Mouse (Mus musculus) intestine, embryonic 15.5 days (tissue): ENCODE results near the gene Tenm2. TPM values are rescaled to one million over a fixed set of nuclear protein-coding genes. Genes with fewer than 3 reads are reported as not detected.

ENCODE experiments used
- ATAC-seq: fragments of 200-750 bp; cut with Nextera tagmentation; 2 replicates; pipeline ENCODE4 v1.8.0; 2017; ENCODE audit warnings: moderate TSS enrichment, moderate library complexity
- H3K27ac ChIP-seq: fragments of 300-500 bp; sonication (generic); 2 replicates; pipeline ENCODE4 v1.5.1; 2015; ENCODE audit warnings: mild to moderate bottlenecking, inconsistent platforms
- H3K27me3 ChIP-seq: fragments of 300-500 bp; sonication (generic); replicated peaks from 2 replicates; pipeline ENCODE4 v1.6.1; 2015; ENCODE audit warnings: inconsistent platforms
- H3K36me3 ChIP-seq: fragments of 300-500 bp; sonication (generic); 2 replicates; pipeline ENCODE4 v1.6.1; 2015; ENCODE audit warnings: inconsistent platforms
- H3K4me1 ChIP-seq: fragments of 300-500 bp; sonication (generic); replicated peaks from 2 replicates; pipeline ENCODE4 v1.6.1; 2015; ENCODE audit warnings: inconsistent platforms
- H3K4me2 ChIP-seq: fragments of 300-500 bp; sonication (generic); replicated peaks from 2 replicates; pipeline ENCODE4 v1.6.1; 2015; ENCODE audit warnings: mild to moderate bottlenecking, inconsistent platforms
- H3K4me3 ChIP-seq: fragments of 300-500 bp; sonication (generic); replicated peaks from 2 replicates; pipeline ENCODE4 v1.5.1; 2015; ENCODE audit warnings: inconsistent platforms
- H3K9ac ChIP-seq: fragments of 300-500 bp; sonication (generic); 2 replicates; pipeline ENCODE4 v1.6.1; 2015; ENCODE audit warnings: inconsistent platforms
- H3K9me3 ChIP-seq: fragments of 300-500 bp; sonication (generic); 2 replicates; pipeline ENCODE4 v1.6.1; 2016; ENCODE audit warnings: inconsistent platforms
- WGBS: fragments of 180-500 bp; shearing (Covaris S2); methylation state at CpG from one replicate; pipeline ENCODE4 v1.1.7; 2015; 5-methylcytosine and 5-hydroxymethylcytosine counted together
- polyA plus RNA-seq: library from polyadenylated mRNA; unstranded; fragments of >200 nt; fragmentation: Nextera tagmentation; extraction: Ambion mirVana; gene quantifications from 2 replicates; pipeline ENCODE4 v1.2.1, GENCODE M21; 2015

Tenm2 gene
- polyA plus RNA-seq, 1 experiment from 2014 or later, result 0.65 TPM

GRCm38 (mm10) chr11:35968291-35968690 is 1267.5 kb downstream of the Tenm2 start:
- no peak overlapping the region for H3K4me2 ChIP-seq
- no peak overlapping the region for H3K4me3 ChIP-seq
- H3K9me3 ChIP-seq, result no peaks in the 10 kb centered on the region
- H3K27ac ChIP-seq, result no peak overlapping the region
- H3K27me3 ChIP-seq, result no peaks in the 10 kb centered on the region
- WGBS, result 88% methylated on average over 10 of the region's 10 CpGs
- no peaks in the 10 kb centered on the region for H3K36me3 ChIP-seq
- H3K4me1 ChIP-seq, result 0 out of 2 replicates have a peak, but pooled peaks cover 6% of the 10 kb centered on the region
- ATAC-seq, result no peak
- no peak overlapping the region for H3K9ac ChIP-seq

GRCm38 (mm10) chr11:35963981-35964549 is 1271.7 kb downstream of the Tenm2 start:
- Histone ChIP-seq H3K4me2 (peak overlapping the region; percentile 28; the same call in 1 of the 2 replicates), H3K27me3 (no peaks in the 10 kb centered on the region), H3K9me3 (no peaks in the 10 kb centered on the region), H3K36me3 (no peaks in the 10 kb centered on the region), H3K27ac (peak overlapping the region; percentile 81), H3K4me3 (no peak overlapping the region), H3K9ac (no peak overlapping the region), H3K4me1 (0 out of 2 replicates have a peak, but pooled peaks cover 9% of the 10 kb centered on the region)
- peak; percentile 88 for ATAC-seq
- 43% methylated on average over 9 of the region's 9 CpGs for WGBS

- no peaks in the 10 kb centered on the region for H3K27me3 ChIP-seq
- H3K36me3 ChIP-seq, result no peaks in the 10 kb centered on the region
- peak overlapping the region; percentile 28; the same call in 1 of the 2 replicates for H3K4me2 ChIP-seq
- H3K4me3 ChIP-seq, result no peak overlapping the region
- H3K9me3 ChIP-seq, result no peaks in the 10 kb centered on the region
- peak; percentile 77 for ATAC-seq
- 33% methylated on average over 2 of the region's 2 CpGs for WGBS
- H3K27ac ChIP-seq, result peak overlapping the region; percentile 81
- 0 out of 2 replicates have a peak, but pooled peaks cover 9% of the 10 kb centered on the region for H3K4me1 ChIP-seq
- no peak overlapping the region for H3K9ac ChIP-seq
These were observed 1272.2 kb downstream of the Tenm2 start for GRCm38 (mm10) chr11:35963554-35963953.

GRCm38 (mm10) chr11:35962431-35962830 is 1273.3 kb downstream of the Tenm2 start:
- 89% methylated on average over 2 of the region's 2 CpGs for WGBS
- ATAC-seq, result no peak

GRCm38 (mm10) chr11:35959270-35959669 is 1276.5 kb downstream of the Tenm2 start:
- no peak for ATAC-seq
- Histone ChIP-seq H3K4me2 (no peak overlapping the region), H3K4me3 (no peak overlapping the region), H3K27ac (no peak overlapping the region), H3K9ac (no peak overlapping the region), H3K36me3 (no peaks in the 10 kb centered on the region), H3K27me3 (no peaks in the 10 kb centered on the region), H3K4me1 (0 out of 2 replicates have a peak, but pooled peaks cover 11% of the 10 kb centered on the region), H3K9me3 (no peaks in the 10 kb centered on the region)
- WGBS, result 58% methylated on average over 3 of the region's 3 CpGs

More at GRCm38 (mm10) chr11:35962431-35962830, 1273.3 kb downstream of the Tenm2 start:
- Histone ChIP-seq H3K27ac (no peak overlapping the region), H3K4me2 (no peak overlapping the region), H3K4me1 (0 out of 2 replicates have a peak, but pooled peaks cover 9% of the 10 kb centered on the region), H3K9ac (no peak overlapping the region), H3K9me3 (no peaks in the 10 kb centered on the region), H3K36me3 (no peaks in the 10 kb centered on the region), H3K4me3 (no peak overlapping the region), H3K27me3 (no peaks in the 10 kb centered on the region)
